In genomic region chr11:115564064-115564809, GRCm38 (mm10) we compare ENCODE assay signal across 8 mouse cellular contexts. TPM values are rescaled to one million over a fixed set of nuclear protein-coding genes. Genes with fewer than 3 reads are reported as not detected.
DNase-seq lines count a peak whose midpoint lies in the region; ATAC-seq lines count a peak whose summit lies in the region.

Nup85 (plus strand) TSS chr11:115564434.

- peak within 1 kb of the TSS; percentile 92 for H3K27ac ChIP-seq in brown adipose tissue, adult 24 weeks (replicated peaks; ENCODE audit: low read depth, low read length)
- peak within 1 kb of the TSS; percentile 85 for H3K27ac ChIP-seq in heart, embryonic 13.5 days (replicated peaks)
- peak within 1 kb of the TSS; percentile 88 for H3K27ac ChIP-seq in liver, embryonic 12.5 days
- H3K27ac ChIP-seq in stomach, embryonic 15.5 days, result peak within 1 kb of the TSS; percentile 74

- no peaks in the 10 kb centered on the region for H3K4me1 ChIP-seq in brown adipose tissue, adult 24 weeks (ENCODE audit: control insufficient read depth, insufficient read depth, insufficient read length, low read length)
- H3K4me1 ChIP-seq in heart, embryonic 13.5 days, result peaks cover 17% of the 10 kb centered on the region
- peaks cover 40% of the 10 kb centered on the region for H3K4me1 ChIP-seq in liver, embryonic 12.5 days
- H3K4me1 ChIP-seq in stomach, embryonic 15.5 days, result peaks cover 10% of the 10 kb centered on the region; the same call in 1 of the 2 replicates

- H3K4me3 ChIP-seq in brown adipose tissue, adult 24 weeks (ENCODE audit: insufficient read depth, low read depth, low read length), result peak within 1 kb of the TSS; percentile 90
- peak within 1 kb of the TSS; percentile 93 for H3K4me3 ChIP-seq in heart, embryonic 13.5 days
- H3K4me3 ChIP-seq in liver, embryonic 12.5 days, result peak within 1 kb of the TSS; percentile 96
- H3K4me3 ChIP-seq in stomach, embryonic 15.5 days (replicated peaks), result peak within 1 kb of the TSS; percentile 86

- H3K9ac ChIP-seq in heart, embryonic 13.5 days, result peak within 1 kb of the TSS; percentile 91
- peak within 1 kb of the TSS; percentile 86 for H3K9ac ChIP-seq in liver, embryonic 12.5 days
- peak within 1 kb of the TSS; percentile 56 for H3K9ac ChIP-seq in stomach, embryonic 15.5 days

- H3K4me2 ChIP-seq in heart, embryonic 13.5 days, result peak within 1 kb of the TSS; percentile 83
- H3K4me2 ChIP-seq in liver, embryonic 12.5 days, result peak within 1 kb of the TSS; percentile 78
- peak within 1 kb of the TSS; percentile 70 for H3K4me2 ChIP-seq in stomach, embryonic 15.5 days

- DNase-seq in CD4-positive, CD25-positive, alpha-beta regulatory T cell, adult 2 months (ENCODE audit: low read depth, low spot score), result peak; percentile 98
- DNase-seq in fat pad, adult 2 months (ENCODE audit: extremely low read depth, low read depth, low spot score), result peak; percentile 28
- DNase-seq in kidney, postnatal 10 days, result peak; percentile 99
- peak; percentile 95 to 96 for DNase-seq in natural killer cell, adult 2 months (ENCODE audit: low spot score in 2 of 2)

- H3K36me3 ChIP-seq in heart, embryonic 13.5 days, result peaks cover 36% of the 10 kb centered on the region
- peaks cover 37% of the 10 kb centered on the region for H3K36me3 ChIP-seq in liver, embryonic 12.5 days
- peaks cover 35% of the 10 kb centered on the region for H3K36me3 ChIP-seq in stomach, embryonic 15.5 days

- H3K27me3 ChIP-seq in heart, embryonic 13.5 days (replicated peaks), result no peaks in the 10 kb centered on the region
- H3K27me3 ChIP-seq in liver, embryonic 12.5 days (replicated peaks), result no peaks in the 10 kb centered on the region
- H3K27me3 ChIP-seq in stomach, embryonic 15.5 days (replicated peaks), result no peaks in the 10 kb centered on the region

- WGBS in heart, embryonic 13.5 days, result under 1% methylated on average over 42 of the region's 42 CpGs
- under 1% methylated on average over 42 of the region's 42 CpGs for WGBS in liver, embryonic 12.5 days (ENCODE audit: insufficient replicate concordance)
- under 1% methylated on average over 42 of the region's 42 CpGs for WGBS in stomach, embryonic 15.5 days

- no peaks in the 10 kb centered on the region for H3K9me3 ChIP-seq in heart, embryonic 13.5 days
- no peaks in the 10 kb centered on the region for H3K9me3 ChIP-seq in liver, embryonic 12.5 days (replicated peaks)
- no peaks in the 10 kb centered on the region for H3K9me3 ChIP-seq in stomach, embryonic 15.5 days

- peak; percentile 74 for ATAC-seq in heart, embryonic 13.5 days (ENCODE audit: extremely low read depth, insufficient number of reproducible peaks, low FRiP score, low TSS enrichment)
- peak; percentile 92 for ATAC-seq in liver, embryonic 12.5 days
- ATAC-seq in stomach, embryonic 15.5 days (ENCODE audit: insufficient read depth, low FRiP score, low read depth), result peak; percentile 86

RNA-seq across cellular contexts. Expression of gene Nup85, which starts in this region (rescaled TPM):
- polyA plus RNA-seq in brown adipose tissue, adult 24 weeks (2012; ENCODE audit: insufficient read depth, insufficient read length, missing spikeins), result 12.4 and 15.7 TPM in 2 replicates
- 111 and 113 TPM in 2 replicates for polyA plus RNA-seq in heart, embryonic 13.5 days (2015; fragmentation: Nextera tagmentation; extraction: Ambion mirVana)
- 202 and 216 TPM in 2 replicates for polyA plus RNA-seq in liver, embryonic 12.5 days (2016; fragmentation: Nextera tagmentation; extraction: Ambion mirVana)
- polyA plus RNA-seq in stomach, embryonic 15.5 days (2015; fragmentation: Nextera tagmentation; extraction: Ambion mirVana), result 159 and 181 TPM in 2 replicates

Comparison
In these comparisons a context has a peak if more than half of its experiments do, and no peak if none do; other contexts are left out.
1. Peak in every context shown above with its lines: DNase-seq, ATAC-seq, H3K4me3 ChIP-seq and H3K27ac ChIP-seq.
2. DNase-seq: peak in every context shown above with its lines; median percentile 99 in kidney, postnatal 10 days; 98 in CD4-positive, CD25-positive, alpha-beta regulatory T cell, adult 2 months; 96 in natural killer cell, adult 2 months; 28 in fat pad, adult 2 months.